Mouse (Mus musculus) embryonic facial prominence, embryonic 11.5 days (tissue): ENCODE measurements around the gene Tbc1d19. TPM values are rescaled to one million over a fixed set of nuclear protein-coding genes. Genes with fewer than 3 reads are reported as not detected.

ENCODE experiments used
- ATAC-seq: fragments of 200-750 bp; cut with Nextera tagmentation; replicated peaks from 2 replicates; pipeline ENCODE4 v1.8.0; 2017; ENCODE audit warnings: low read depth; ENCODE audit not compliant: insufficient number of reproducible peaks, low FRiP score, low TSS enrichment
- DNase-seq: peaks from one replicate; pipeline ENCODE4 v3.0.0-alpha.2; 2015; ENCODE audit warnings: low spot score
- H3K27ac ChIP-seq: fragments of 300-500 bp; sonication (generic); replicated peaks from 2 replicates; pipeline ENCODE4 v1.5.1; 2014; ENCODE audit warnings: mild to moderate bottlenecking, low read depth, low read length, control low read depth
- H3K27me3 ChIP-seq: fragments of 300-500 bp; sonication (generic); 2 replicates; pipeline ENCODE4 v1.6.1; 2014; ENCODE audit warnings: mild to moderate bottlenecking, low read length, moderate library complexity, mixed read lengths; ENCODE audit not compliant: control insufficient read depth, insufficient read depth
- H3K36me3 ChIP-seq: fragments of 300-500 bp; sonication (generic); replicated peaks from 2 replicates; pipeline ENCODE4 v1.6.1; 2014; ENCODE audit warnings: low read depth, mild to moderate bottlenecking, low read length, moderate library complexity, mixed read lengths; ENCODE audit not compliant: control insufficient read depth, insufficient read depth
- H3K4me1 ChIP-seq: fragments of 300-500 bp; sonication (generic); 2 replicates; pipeline ENCODE4 v1.6.1; 2014; ENCODE audit warnings: low read length, mixed read lengths; ENCODE audit not compliant: control insufficient read depth, insufficient read depth
- H3K4me2 ChIP-seq: fragments of 300-500 bp; sonication (generic); 2 replicates; pipeline ENCODE4 v1.6.1; 2014; ENCODE audit warnings: low read depth, mild to moderate bottlenecking, control low read depth, low read length, moderate library complexity
- H3K4me3 ChIP-seq: fragments of 300-500 bp; sonication (generic); 2 replicates; pipeline ENCODE4 v1.5.1; 2014; ENCODE audit warnings: low read depth, low read length, control low read depth
- H3K9ac ChIP-seq: fragments of 300-500 bp; sonication (generic); replicated peaks from 2 replicates; pipeline ENCODE4 v1.6.1; 2014; ENCODE audit warnings: mild to moderate bottlenecking, control low read depth, low read length
- H3K9me3 ChIP-seq: fragments of 300-500 bp; sonication (generic); replicated peaks from 2 replicates; pipeline ENCODE4 v1.6.1; 2016; ENCODE audit warnings: mild to moderate bottlenecking, low read length, inconsistent platforms, mixed read lengths; ENCODE audit not compliant: control insufficient read depth
- WGBS: fragments of 180-500 bp; shearing (Covaris S2); extraction: QIAGEN DNeasy Blood & Tissue Kit; methylation state at CpG from one replicate; pipeline ENCODE4 v1.1.7; 2014; 5-methylcytosine and 5-hydroxymethylcytosine counted together
- polyA plus RNA-seq: library from polyadenylated mRNA; unstranded; fragments of >200 nt; fragmentation: Nextera tagmentation; extraction: Ambion mirVana; gene quantifications from 2 replicates; pipeline ENCODE4 v1.2.1, GENCODE M21; 2014

The Tbc1d19 gene
- polyA plus RNA-seq, 1 experiment from 2014 or later, result 57.9 TPM

DNA sequence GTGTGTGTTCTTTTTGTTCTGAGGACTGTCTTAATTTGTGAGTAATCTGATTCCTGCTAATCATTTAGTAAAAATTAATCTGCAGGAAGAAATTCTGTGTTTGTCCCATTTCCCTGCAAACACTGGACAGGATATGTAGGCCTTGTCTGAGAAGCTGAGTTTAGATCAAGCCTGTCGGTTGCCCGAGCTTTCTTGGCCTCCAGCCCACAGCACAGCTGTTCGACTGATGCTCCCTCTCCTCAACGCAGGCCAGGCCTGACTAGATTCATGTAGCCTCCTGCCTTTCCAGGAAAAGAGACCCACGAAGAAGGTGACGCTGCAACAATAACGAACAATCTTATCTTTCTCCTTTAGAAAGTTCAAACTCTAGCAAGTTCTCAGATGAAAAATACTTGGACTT is 124.2 kb downstream of the Tbc1d19 start:
- WGBS, result 87% methylated on average over 7 of the region's 7 CpGs
- H3K27me3 ChIP-seq, result no peaks in the 10 kb centered on the region
- DNase-seq (no peak), ATAC-seq (no peak)
- H3K9ac ChIP-seq, result no peak overlapping the region
- no peak overlapping the region for H3K27ac ChIP-seq
- no peak overlapping the region for H3K4me2 ChIP-seq
- no peaks in the 10 kb centered on the region for H3K9me3 ChIP-seq
- H3K36me3 ChIP-seq, result no peaks in the 10 kb centered on the region
- H3K4me3 ChIP-seq, result no peak overlapping the region
- H3K4me1 ChIP-seq, result no peaks in the 10 kb centered on the region

DNA sequence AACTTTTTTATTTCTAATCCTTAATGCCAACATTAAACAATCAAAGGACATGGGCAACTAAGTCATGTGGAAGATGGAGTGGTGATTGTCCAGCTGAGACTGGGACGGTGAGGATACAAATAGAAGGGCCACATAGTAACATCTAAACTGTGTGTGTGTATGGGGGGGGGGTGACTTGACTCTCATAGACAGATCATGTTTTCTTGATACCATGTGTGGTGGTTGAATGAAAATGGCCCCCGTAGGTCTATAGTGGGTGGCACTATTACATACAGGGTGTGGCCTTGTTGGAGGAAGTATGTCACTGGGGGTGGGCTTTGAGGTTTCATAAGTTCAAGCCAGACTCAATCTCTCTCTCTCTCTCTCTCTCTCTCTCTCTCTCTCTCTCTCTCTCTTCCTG is 124.6 kb downstream of the Tbc1d19 start:
- no peaks in the 10 kb centered on the region for H3K9me3 ChIP-seq
- H3K36me3 ChIP-seq, result no peaks in the 10 kb centered on the region
- no peak overlapping the region for H3K27ac ChIP-seq
- 94% methylated on average over 2 of the region's 2 CpGs for WGBS
- no peak overlapping the region for H3K4me3 ChIP-seq
- no peak for DNase-seq
- H3K9ac ChIP-seq, result no peak overlapping the region
- no peak overlapping the region for H3K4me2 ChIP-seq
- no peak for ATAC-seq
- H3K4me1 ChIP-seq, result no peaks in the 10 kb centered on the region
- H3K27me3 ChIP-seq, result no peaks in the 10 kb centered on the region

DNA sequence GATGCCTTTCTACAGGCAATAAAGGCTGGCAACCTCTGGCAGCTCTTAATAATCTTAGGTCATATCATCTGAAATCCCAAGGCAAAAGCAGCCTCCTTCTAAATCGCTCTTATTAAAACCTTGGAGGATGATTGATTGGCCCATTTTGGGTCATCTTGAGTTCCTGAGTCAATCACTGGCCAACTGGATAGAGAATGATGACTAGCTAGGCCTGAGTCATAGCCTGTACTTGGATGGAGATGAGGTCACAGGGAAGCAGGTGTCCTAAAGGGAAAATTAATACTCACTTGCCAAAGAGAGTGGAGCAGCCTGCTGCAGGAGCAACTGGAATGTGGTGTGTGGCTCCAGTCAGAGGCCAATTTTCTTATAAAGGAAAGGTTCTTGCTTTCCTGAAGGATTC is 125.4 kb downstream of the Tbc1d19 start:
- no peak for ATAC-seq
- Histone ChIP-seq H3K36me3 (no peaks in the 10 kb centered on the region), H3K4me3 (no peak overlapping the region), H3K27ac (no peak overlapping the region), H3K4me1 (no peaks in the 10 kb centered on the region), H3K27me3 (no peaks in the 10 kb centered on the region), H3K9me3 (no peaks in the 10 kb centered on the region), H3K9ac (no peak overlapping the region), H3K4me2 (no peak overlapping the region)
- 82% methylated on average over 1 of the region's 1 CpGs for WGBS
- DNase-seq, result no peak

DNA sequence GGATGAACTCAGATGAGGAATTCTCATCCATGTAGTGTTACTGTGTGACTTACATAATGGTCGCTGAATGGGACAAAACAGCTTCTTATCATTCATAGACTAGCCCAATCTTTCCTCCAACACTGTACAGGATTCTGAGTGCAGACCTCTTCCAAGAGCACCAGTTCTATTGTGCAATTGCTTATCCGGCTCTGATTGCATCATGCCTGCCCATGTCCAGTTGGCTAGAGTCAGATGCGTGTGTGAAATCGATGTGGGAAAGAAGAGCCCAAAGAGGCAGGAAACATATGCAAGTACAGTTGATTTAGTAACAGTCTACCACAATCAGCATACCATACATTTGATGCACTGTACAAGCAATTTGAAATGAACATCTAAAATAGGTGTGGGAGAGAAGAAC is 127.8 kb downstream of the Tbc1d19 start:
- no peaks in the 10 kb centered on the region for H3K27me3 ChIP-seq
- no peaks in the 10 kb centered on the region for H3K36me3 ChIP-seq
- H3K4me2 ChIP-seq, result no peak overlapping the region
- no peaks in the 10 kb centered on the region for H3K9me3 ChIP-seq
- no peak overlapping the region for H3K27ac ChIP-seq
- H3K9ac ChIP-seq, result no peak overlapping the region
- H3K4me3 ChIP-seq, result no peak overlapping the region
- no peak for DNase-seq
- 92% methylated on average over 4 of the region's 4 CpGs for WGBS
- no peaks in the 10 kb centered on the region for H3K4me1 ChIP-seq
- no peak for ATAC-seq

DNA sequence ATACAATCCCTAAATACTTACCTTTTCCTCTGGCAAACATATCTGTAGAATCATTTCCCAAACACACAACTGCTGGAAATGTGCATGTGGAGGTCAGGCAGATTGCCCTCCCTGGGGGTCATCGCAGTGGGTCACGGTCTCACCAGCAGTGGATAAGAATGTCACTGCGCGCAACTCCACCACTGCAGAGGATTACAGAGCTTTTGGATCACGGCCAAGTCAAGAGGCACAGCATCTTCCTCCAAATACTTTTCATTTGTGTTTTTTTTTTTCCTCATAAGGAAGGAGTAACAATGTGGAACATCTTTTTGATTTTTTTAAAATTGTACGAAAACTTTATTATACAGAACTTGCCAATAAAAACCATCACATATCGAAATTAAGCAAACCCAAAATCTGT is 129.6 kb downstream of the Tbc1d19 start:
- Histone ChIP-seq H3K4me3 (no peak overlapping the region), H3K9ac (no peak overlapping the region), H3K4me2 (no peak overlapping the region), H3K27ac (no peak overlapping the region), H3K4me1 (no peaks in the 10 kb centered on the region), H3K27me3 (no peaks in the 10 kb centered on the region), H3K9me3 (no peaks in the 10 kb centered on the region), H3K36me3 (no peaks in the 10 kb centered on the region)
- no peak for DNase-seq
- 90% methylated on average over 7 of the region's 7 CpGs for WGBS
- ATAC-seq, result no peak

DNA sequence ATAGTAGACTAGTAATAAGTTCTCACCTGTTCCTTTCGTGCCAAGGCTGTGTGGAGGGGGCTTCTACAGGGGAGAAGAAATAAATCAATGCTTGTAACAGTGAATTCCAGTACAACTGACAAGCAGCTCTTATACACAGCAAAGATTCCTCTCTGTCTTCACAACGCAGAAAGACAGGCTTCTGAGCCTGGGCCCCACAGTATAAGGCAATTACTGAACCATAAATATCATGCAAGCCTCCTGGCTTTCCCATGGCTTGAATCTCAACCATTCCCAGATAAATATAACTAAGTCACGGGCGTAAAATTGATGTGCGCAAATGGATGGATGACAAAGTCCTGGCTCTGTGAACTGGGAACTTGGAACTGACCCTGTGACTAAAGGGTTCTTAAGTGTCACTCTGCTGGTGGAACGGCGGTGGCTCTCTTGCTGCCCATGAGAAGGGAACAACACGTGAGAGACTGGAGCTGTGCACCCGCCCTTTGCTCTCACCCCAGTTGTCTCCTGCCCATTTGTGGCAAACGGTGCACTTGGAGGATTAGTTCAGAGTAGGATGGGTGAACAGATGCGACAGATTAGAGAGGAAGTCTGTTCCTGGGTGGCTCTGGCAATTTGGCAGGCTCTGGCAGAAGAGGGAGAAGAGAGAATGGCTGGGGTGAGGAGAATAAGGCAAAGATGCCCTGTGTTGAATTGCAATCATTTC is 132.1 kb downstream of the Tbc1d19 start:
- no peaks in the 10 kb centered on the region for H3K4me1 ChIP-seq
- H3K27ac ChIP-seq, result no peak overlapping the region
- H3K9ac ChIP-seq, result no peak overlapping the region
- no peak for DNase-seq
- 70% methylated on average over 11 of the region's 11 CpGs for WGBS
- H3K27me3 ChIP-seq, result no peaks in the 10 kb centered on the region
- no peak for ATAC-seq
- no peaks in the 10 kb centered on the region for H3K9me3 ChIP-seq
- no peak overlapping the region for H3K4me2 ChIP-seq
- H3K4me3 ChIP-seq, result no peak overlapping the region
- no peaks in the 10 kb centered on the region for H3K36me3 ChIP-seq

DNA sequence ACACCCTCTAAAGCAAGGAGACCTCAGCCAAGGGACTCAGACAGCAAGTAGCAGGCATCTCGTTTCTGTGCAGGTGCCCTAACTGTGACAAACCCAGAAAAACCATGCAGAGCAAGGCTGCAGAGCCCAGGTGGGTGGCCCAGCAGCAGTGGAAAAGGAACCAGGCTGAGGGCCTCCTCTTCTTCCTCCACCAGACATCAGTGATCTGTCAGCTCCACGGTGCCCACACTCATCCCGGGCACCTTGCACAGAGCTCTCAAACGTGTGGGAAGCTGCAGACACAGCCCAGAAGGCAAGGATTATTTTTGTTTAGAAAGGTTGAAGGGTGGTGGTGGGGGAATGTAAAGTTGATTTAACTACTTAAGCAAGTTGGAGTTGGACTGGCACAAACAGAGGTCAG is 132.9 kb downstream of the Tbc1d19 start:
- Histone ChIP-seq H3K27me3 (no peaks in the 10 kb centered on the region), H3K4me3 (no peak overlapping the region), H3K4me1 (no peaks in the 10 kb centered on the region), H3K9ac (no peak overlapping the region), H3K4me2 (no peak overlapping the region), H3K27ac (no peak overlapping the region), H3K36me3 (no peaks in the 10 kb centered on the region), H3K9me3 (no peaks in the 10 kb centered on the region)
- WGBS, result 68% methylated on average over 4 of the region's 4 CpGs
- DNase-seq (no peak), ATAC-seq (no peak)

DNA sequence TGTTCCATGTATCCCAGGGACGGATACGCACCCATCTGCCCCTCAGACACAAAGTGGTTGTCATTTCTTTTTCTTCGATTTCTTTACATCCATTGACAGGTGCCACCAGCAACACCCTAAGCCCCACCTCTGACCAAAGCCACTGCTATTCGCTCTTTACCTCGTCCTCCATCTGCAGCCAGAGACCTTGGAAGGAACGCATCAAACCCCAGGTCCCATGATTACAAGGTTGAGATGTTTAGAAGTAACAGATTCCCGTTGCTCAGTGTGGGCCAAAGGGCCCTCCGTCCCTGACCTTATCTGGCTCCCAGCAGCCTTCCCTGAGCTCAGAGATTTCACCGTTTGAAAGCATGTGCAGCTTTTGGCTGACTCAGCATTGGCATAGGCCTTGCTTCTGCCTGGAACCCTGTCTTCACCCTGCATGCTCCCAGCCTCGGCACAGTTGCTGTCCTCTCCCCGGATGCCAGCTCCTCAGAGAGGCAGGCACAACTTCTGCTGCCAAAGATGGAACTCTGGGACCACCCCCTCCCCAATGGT is 134.0 kb downstream of the Tbc1d19 start:
- DNase-seq (no peak), ATAC-seq (no peak)
- WGBS, result 81% methylated on average over 11 of the region's 11 CpGs
- Histone ChIP-seq H3K4me2 (no peak overlapping the region), H3K9me3 (no peaks in the 10 kb centered on the region), H3K27me3 (no peaks in the 10 kb centered on the region), H3K36me3 (no peaks in the 10 kb centered on the region), H3K4me1 (no peaks in the 10 kb centered on the region), H3K9ac (no peak overlapping the region), H3K4me3 (no peak overlapping the region), H3K27ac (no peak overlapping the region)
